Comparison of ENCODE assay signal across 8 mouse cellular contexts in genomic region chr3:97681321-97682158, GRCm38 (mm10). TPM values are rescaled to one million over a fixed set of nuclear protein-coding genes. Genes with fewer than 3 reads are reported as not detected.
DNase-seq lines count a peak whose midpoint lies in the region; ATAC-seq and TF ChIP-seq lines count a peak whose summit lies in the region.

No protein-coding gene starts in this region.

- under 1% methylated on average over 33 of the region's 33 CpGs for WGBS in forebrain, embryonic 12.5 days
- WGBS in lung, embryonic 16.5 days: 1% methylated on average over 33 of the region's 33 CpGs
- 3% methylated on average over 33 of the region's 33 CpGs for WGBS in olfactory bulb, adult 2 months

- H3K36me3 ChIP-seq in ES-E14 (ENCODE audit: control insufficient read depth, insufficient read depth, low read length, poor library complexity, severe bottlenecking): no peaks in the 10 kb centered on the region
- no peaks in the 10 kb centered on the region for H3K36me3 ChIP-seq in forebrain, embryonic 12.5 days (replicated peaks)
- no peaks in the 10 kb centered on the region for H3K36me3 ChIP-seq in lung, embryonic 16.5 days (ENCODE audit: control insufficient read depth, insufficient read depth, low read length)

- H3K9me3 ChIP-seq in ES-E14 (ENCODE audit: control insufficient read depth, insufficient read depth, low read depth, low read length): no peaks in the 10 kb centered on the region
- no peaks in the 10 kb centered on the region for H3K9me3 ChIP-seq in forebrain, embryonic 12.5 days
- no peaks in the 10 kb centered on the region for H3K9me3 ChIP-seq in lung, embryonic 16.5 days (ENCODE audit: control insufficient read depth, low read length)

- no peak for TF ChIP-seq POLR2A in olfactory bulb, adult 2 months (IDR thresholded peaks at IDR 0.05; ENCODE audit: insufficient read depth, low read depth, low read length)

- ATAC-seq in cerebellum, adult (ENCODE audit: insufficient number of reproducible peaks, low FRiP score, low TSS enrichment): 0 out of 2 replicates have a peak, but pooled peaks have one; percentile 23
- ATAC-seq in forebrain, embryonic 12.5 days (ENCODE audit: low FRiP score): peak; percentile 27; the same call in 1 of the 2 replicates
- peak; percentile 59 to 68 for ATAC-seq in hematopoietic stem cell, adult 5-6 weeks (replicated peaks in 1 of 2; ENCODE audit: insufficient read depth in 1 of 2, low FRiP score in 2 of 2, low TSS enrichment in 1 of 2, low read depth in 1 of 2, poor library complexity in 2 of 2, severe bottlenecking in 2 of 2)
- ATAC-seq in lung, embryonic 16.5 days (ENCODE audit: low read depth): no peak; the same call in 1 of the 2 replicates

- TF ChIP-seq CTCF in olfactory bulb, adult 2 months (IDR thresholded peaks at IDR 0.05; ENCODE audit: insufficient read depth, low read depth, low read length): peak; percentile 55

- peaks cover 59% of the 10 kb centered on the region for H3K27me3 ChIP-seq in forebrain, embryonic 12.5 days
- no peaks in the 10 kb centered on the region for H3K27me3 ChIP-seq in lung, embryonic 16.5 days (ENCODE audit: control insufficient read depth, insufficient read depth, low read depth, low read length)

- peak overlapping the region; percentile 45 to 63 for H3K4me3 ChIP-seq in ES-E14 (ENCODE audit: insufficient read depth in 1 of 2, low read depth in 1 of 2, low read length in 2 of 2, poor library complexity in 1 of 2, severe bottlenecking in 1 of 2)
- peak overlapping the region; percentile 39 for H3K4me3 ChIP-seq in forebrain, embryonic 12.5 days (replicated peaks)
- H3K4me3 ChIP-seq in lung, embryonic 16.5 days (ENCODE audit: low read length): peak overlapping the region; percentile 50
- H3K4me3 ChIP-seq in olfactory bulb, adult 2 months (ENCODE audit: insufficient read depth, low read depth, low read length): peak overlapping the region; percentile 28

- H3K4me2 ChIP-seq in forebrain, embryonic 12.5 days: peak overlapping the region; percentile 67
- H3K4me2 ChIP-seq in lung, embryonic 16.5 days (ENCODE audit: low read depth, low read length): peak overlapping the region; percentile 77

- H3K9ac ChIP-seq in ES-E14 (ENCODE audit: insufficient read depth, low read depth, low read length, poor library complexity, severe bottlenecking): peak overlapping the region; percentile 59
- H3K9ac ChIP-seq in forebrain, embryonic 12.5 days: peak overlapping the region; percentile 46; the same call in 1 of the 2 replicates
- H3K9ac ChIP-seq in lung, embryonic 16.5 days (ENCODE audit: low read length): peak overlapping the region; percentile 58

- no peak overlapping the region for H3K27ac ChIP-seq in ES-E14 (ENCODE audit: insufficient read depth, low read depth, low read length, poor library complexity, severe bottlenecking)
- H3K27ac ChIP-seq in forebrain, embryonic 12.5 days: no peak overlapping the region
- peak overlapping the region; percentile 24; the same call in 1 of the 2 replicates for H3K27ac ChIP-seq in lung, embryonic 16.5 days (ENCODE audit: low read length)
- H3K27ac ChIP-seq in olfactory bulb, adult 2 months (ENCODE audit: insufficient read depth, low read depth, low read length): no peak overlapping the region

- H3K4me1 ChIP-seq in ES-E14 (ENCODE audit: control insufficient read depth in 2 of 2, insufficient read depth in 2 of 2, low read length in 2 of 2, poor library complexity in 1 of 2): peaks cover 2 to 14% of the 10 kb centered on the region in 2 experiments; a peak in 2 of 4 replicates
- H3K4me1 ChIP-seq in forebrain, embryonic 12.5 days: peaks cover 28% of the 10 kb centered on the region
- H3K4me1 ChIP-seq in lung, embryonic 16.5 days (replicated peaks; ENCODE audit: control insufficient read depth, insufficient read depth, low read length): peaks cover 13% of the 10 kb centered on the region
- H3K4me1 ChIP-seq in olfactory bulb, adult 2 months (ENCODE audit: control insufficient read depth, insufficient read depth, low read length): peaks cover 12% of the 10 kb centered on the region; the same call in 1 of the 2 replicates

- DNase-seq in ES-E14 (ENCODE audit: low read depth, low spot score): peak; percentile 82
- DNase-seq in layer of hippocampus, adult 8-10 months (ENCODE audit: low spot score in 2 of 2): peak; percentile 55 to 75
- peak; percentile 44 to 60 for DNase-seq in thymus, postnatal 10 days (ENCODE audit: low spot score in 2 of 2)

- in situ Hi-C loops in ES-E14 (cut with MboI; ENCODE audit: low sequenced_read_pairs in 2 of 2, unreplicated experiment in 2 of 2): loop anchor here in 1 of 2 experiments (10.0 kb wide), 1 partner anchor 203 kb away; the partner anchor contains the start of gene Pde4dip

TF ChIP-seq in ES-E14, 5 proteins besides CTCF, POLR2A, EP300 and RAD21:
- no peak for TF ChIP-seq MAFK (IDR thresholded peaks at IDR 0.05; ENCODE audit: insufficient read depth, low read depth, low read length)
- TF ChIP-seq ZC3H11A (IDR thresholded peaks at IDR 0.05; ENCODE audit: borderline replicate concordance, low read depth, low read length): no peak
- TF ChIP-seq CHD2 (IDR thresholded peaks at IDR 0.05; ENCODE audit: low read depth, low read length): no peak
- no peak for TF ChIP-seq HCFC1 (IDR thresholded peaks at IDR 0.05; ENCODE audit: borderline replicate concordance, insufficient read depth, low read length)
- no peak for TF ChIP-seq ZNF384 (IDR thresholded peaks at IDR 0.05; ENCODE audit: low read depth, low read length)

RNA-seq across cellular contexts. Expression of gene Gm17651, which starts 7.0 kb away (rescaled TPM):
- not detected in 2 replicates for total RNA-seq in ES-E14 (2012; rRNA removed)
- not detected in 2 replicates for polyA plus RNA-seq in forebrain, embryonic 12.5 days (2016; fragmentation: Nextera tagmentation; extraction: Ambion mirVana)
- total RNA-seq in hematopoietic stem cell, adult 5-6 weeks (2017): not detected in 2 replicates
- total RNA-seq in layer of hippocampus, adult 8-10 months (2022): not detected
- polyA plus RNA-seq in lung, embryonic 16.5 days (2015; fragmentation: Nextera tagmentation; extraction: Ambion mirVana): not detected in 2 replicates
- not detected in 2 replicates for polyA plus RNA-seq in olfactory bulb, adult 2 months (2012; ENCODE audit: insufficient read depth, insufficient read length, low replicate concordance, missing spikeins)

RNA-seq across cellular contexts. Expression of gene Prkab2, which starts 23.5 kb away (rescaled TPM):
- total RNA-seq in ES-E14 (2012; rRNA removed): 7.0 and 7.5 TPM in 2 replicates
- 8.9 and 9.0 TPM in 2 replicates for polyA plus RNA-seq in forebrain, embryonic 12.5 days (2016; fragmentation: Nextera tagmentation; extraction: Ambion mirVana)
- total RNA-seq in hematopoietic stem cell, adult 5-6 weeks (2017): 4.0 and 10.7 TPM in 2 replicates
- total RNA-seq in layer of hippocampus, adult 8-10 months (2022): 10 to 100 TPM; 27.4 to 46.3 (median 35.7) TPM
- 4.9 and 5.2 TPM in 2 replicates for polyA plus RNA-seq in lung, embryonic 16.5 days (2015; fragmentation: Nextera tagmentation; extraction: Ambion mirVana)
- polyA plus RNA-seq in olfactory bulb, adult 2 months (2012; ENCODE audit: insufficient read depth, insufficient read length, low replicate concordance, missing spikeins): not detected in 2 replicates

RNA-seq across cellular contexts. Expression of gene Fmo5, which starts 52.9 kb away (rescaled TPM):
- 0.27 and 0.90 TPM in 2 replicates for total RNA-seq in ES-E14 (2012; rRNA removed)
- polyA plus RNA-seq in forebrain, embryonic 12.5 days (2016; fragmentation: Nextera tagmentation; extraction: Ambion mirVana): 0.42 and 0.65 TPM in 2 replicates
- 9.8 and 11.3 TPM in 2 replicates for total RNA-seq in hematopoietic stem cell, adult 5-6 weeks (2017)
- total RNA-seq in layer of hippocampus, adult 8-10 months (2022): 1 to 10 TPM; 4.2 to 6.9 (median 5.8) TPM
- polyA plus RNA-seq in lung, embryonic 16.5 days (2015; fragmentation: Nextera tagmentation; extraction: Ambion mirVana): 3.9 and 5.3 TPM in 2 replicates
- not detected in 2 replicates for polyA plus RNA-seq in olfactory bulb, adult 2 months (2012; ENCODE audit: insufficient read depth, insufficient read length, low replicate concordance, missing spikeins)
